Mouse (Mus musculus) right cerebral cortex, postnatal 36 days (tissue): Measurements from ENCODE around the gene Frmd6.
A peak's percentile ranks its signal among the peaks of the same experiment; 100 is the strongest.

ENCODE experiments used
- DNase-seq, 2 experiments: peaks; one replicate each; pipeline ENCODE4 v3.0.0; 2022; ENCODE audit warnings: low spot score in 2 of 2, mixed read lengths in 1 of 2

The Frmd6 gene

GRCm38 (mm10) chr12:70807975-70808374 lies 17.3 kb upstream of the Frmd6 start:
- peak in 1 of 2 experiments; percentile 45 for DNase-seq

GRCm38 (mm10) chr12:70809957-70810356 lies 15.4 kb upstream of the Frmd6 start:
- no peak for DNase-seq

GRCm38 (mm10) chr12:70811772-70812171 lies 13.5 kb upstream of the Frmd6 start:
- no peak for DNase-seq

- DNase-seq, result no peak
These were observed 13.1 kb upstream of the Frmd6 start for GRCm38 (mm10) chr12:70812176-70812575.

- DNase-seq, result no peak
These were observed 12.4 kb upstream of the Frmd6 start for GRCm38 (mm10) chr12:70812822-70813465.

DNA sequence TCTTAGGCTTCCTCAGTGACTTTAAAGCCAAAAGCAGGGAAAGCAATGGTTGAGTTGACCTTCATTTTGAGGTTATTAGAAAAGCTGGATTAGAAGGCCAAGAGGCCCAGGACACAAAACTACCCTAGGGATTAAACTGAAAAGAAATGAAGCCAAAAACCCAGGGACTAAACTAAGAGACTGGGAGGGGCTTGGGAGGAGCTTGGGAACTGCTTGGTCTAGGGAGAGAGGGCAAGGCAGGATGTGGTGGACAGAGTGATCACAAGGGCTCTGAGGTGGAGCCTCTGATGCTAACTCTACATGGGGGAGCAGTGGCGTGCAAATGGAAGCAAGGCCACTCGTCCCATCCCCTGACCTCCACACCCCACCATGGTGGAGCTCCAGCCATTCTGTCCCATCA lies 8.6 kb upstream of the Frmd6 start:
- DNase-seq, result no peak

DNA sequence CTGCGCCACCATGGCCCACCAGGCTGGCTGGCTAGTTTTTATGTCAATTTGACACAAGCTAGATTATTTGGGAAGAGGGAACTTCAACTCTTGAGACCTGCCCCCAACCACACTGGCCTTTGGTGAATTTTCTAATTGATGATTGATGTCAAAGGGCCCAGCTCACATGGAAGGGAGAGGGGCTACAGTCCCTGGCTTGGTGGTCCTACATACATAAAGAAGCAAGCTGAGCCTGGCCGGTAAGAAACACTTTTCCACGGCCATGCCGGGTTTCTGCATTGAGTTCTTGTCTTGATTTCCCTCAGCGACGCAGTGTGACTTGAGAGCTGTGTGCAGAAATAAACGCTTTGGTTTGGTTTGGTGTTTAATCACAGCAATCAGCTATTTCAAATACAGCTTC lies 1.3 kb upstream of the Frmd6 start:
- no peak for DNase-seq

- no peak for DNase-seq
These were observed 470 bp downstream of the Frmd6 start for GRCm38 (mm10) chr12:70825651-70826317.

DNA sequence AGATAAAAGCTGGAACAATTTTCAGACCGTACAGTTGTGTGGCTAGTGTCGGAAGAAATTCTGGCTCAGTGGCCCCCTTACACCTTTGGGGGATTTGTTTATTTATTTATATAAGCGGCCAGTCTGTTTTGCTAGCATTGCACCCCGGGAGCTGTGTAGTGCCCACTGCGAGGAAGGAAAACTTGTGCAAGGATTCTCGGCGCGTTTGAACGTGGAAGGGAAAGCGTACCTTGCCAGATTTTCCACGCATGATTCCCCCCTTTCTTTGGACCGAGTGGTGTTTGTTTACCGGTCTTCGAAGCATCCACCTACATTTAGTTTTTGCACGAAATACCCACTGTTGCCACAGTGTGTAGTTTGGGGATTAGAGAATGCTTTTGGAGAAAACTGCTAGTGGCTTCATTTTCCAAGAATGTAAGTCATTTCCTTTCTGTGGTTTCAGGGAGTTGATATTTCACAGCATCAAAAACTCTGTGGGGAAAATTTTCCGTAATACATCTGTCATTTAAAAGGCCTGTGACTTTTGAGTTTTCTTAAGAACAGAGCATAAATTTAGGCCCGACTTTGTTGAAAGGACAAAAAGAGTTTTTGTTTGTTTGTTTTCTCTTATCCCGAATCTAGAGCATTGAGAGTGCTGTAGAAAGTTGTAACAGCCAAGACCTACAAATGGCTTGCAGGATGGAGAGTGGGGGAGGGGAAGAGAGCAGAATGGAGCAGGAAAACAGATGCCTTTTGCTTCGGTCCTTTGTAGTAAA lies 1.2 kb downstream of the Frmd6 start:
- no peak for DNase-seq

DNA sequence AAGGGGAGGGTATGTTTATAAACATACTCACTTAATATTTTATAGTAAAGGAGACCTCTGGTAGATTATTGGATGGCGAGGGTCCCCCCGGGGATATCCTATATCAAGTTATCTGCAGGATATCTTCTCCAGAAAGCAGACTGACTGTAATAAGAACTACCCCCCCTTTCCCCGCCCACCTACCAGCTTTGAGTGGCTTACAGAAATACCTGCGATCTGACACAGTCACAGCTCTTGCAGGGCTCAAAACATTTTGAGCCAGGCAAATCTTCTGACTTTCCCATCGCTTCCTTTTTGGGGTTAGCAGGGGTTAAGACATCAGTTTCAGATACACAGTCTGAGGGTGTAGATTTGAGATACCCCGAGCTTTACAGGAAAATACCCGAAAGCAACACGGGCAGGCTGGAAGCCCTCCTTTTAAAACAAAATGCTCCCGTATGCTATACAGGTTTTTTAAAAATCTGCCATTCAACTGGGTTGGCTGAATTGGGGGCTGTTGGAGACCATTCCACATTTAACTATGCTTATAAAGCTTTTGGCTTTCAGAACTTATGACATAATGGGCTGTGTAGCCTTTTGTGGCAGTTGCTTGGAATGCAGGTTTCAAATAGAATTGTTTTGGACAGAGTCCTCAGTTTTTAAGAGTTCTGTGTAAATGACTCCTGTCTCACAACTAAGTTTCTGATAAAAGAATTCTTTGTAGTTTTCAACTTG lies 2.0 kb downstream of the Frmd6 start:
- DNase-seq, result no peak

DNA sequence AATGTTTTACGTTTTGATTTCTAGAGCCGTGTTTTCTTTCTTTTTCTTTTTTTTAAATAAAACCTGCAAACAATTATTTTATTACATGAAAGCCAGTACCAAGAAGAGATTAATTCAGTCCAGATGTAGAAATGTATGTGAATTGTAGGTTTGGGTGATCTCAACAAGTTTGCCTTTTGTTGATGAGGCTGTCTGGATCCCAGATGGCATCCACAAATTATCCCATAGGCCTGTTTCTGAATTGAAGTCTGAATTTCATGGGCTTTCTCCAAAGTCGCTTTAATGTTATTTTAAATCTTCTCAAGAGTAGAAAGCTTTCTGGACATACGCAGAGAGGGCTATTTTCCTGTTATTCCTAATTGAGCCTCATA lies 2.6 kb downstream of the Frmd6 start:
- no peak for DNase-seq

DNA sequence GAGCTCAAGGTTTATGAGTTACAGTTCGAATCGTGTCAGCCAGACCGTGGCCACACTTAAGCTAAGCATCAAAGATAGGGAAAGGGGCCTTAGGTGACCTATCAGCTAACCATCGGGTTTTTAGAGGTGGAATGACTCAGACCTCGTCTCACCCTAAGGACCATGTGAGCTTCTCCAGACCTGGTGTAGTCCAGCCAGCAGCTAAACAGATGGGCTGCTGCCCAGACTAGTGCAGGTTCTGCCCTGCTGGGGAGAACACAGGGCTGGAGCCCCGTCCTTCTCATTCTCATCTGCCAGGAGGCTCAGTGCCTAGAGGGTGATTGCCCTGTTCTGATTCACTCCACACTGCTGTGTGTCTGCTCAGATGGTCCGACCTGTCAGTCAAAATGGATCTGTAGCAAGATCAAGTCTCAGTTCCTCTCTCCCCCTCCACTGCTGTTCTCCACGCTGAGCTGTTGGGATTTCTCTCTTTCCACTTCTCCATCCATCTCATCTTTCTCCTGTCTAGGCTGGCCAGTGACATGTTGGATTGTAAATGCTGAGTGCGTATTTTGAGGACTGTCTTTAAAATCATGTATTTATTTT lies 5.8 kb downstream of the Frmd6 start:
- DNase-seq, result no peak

GRCm38 (mm10) chr12:70832216-70832998 lies 7.1 kb downstream of the Frmd6 start:
- DNase-seq, result no peak

GRCm38 (mm10) chr12:70833050-70833449 lies 7.7 kb downstream of the Frmd6 start:
- no peak for DNase-seq

- no peak for DNase-seq
These were observed 8.7 kb downstream of the Frmd6 start for GRCm38 (mm10) chr12:70834043-70834442.

DNA sequence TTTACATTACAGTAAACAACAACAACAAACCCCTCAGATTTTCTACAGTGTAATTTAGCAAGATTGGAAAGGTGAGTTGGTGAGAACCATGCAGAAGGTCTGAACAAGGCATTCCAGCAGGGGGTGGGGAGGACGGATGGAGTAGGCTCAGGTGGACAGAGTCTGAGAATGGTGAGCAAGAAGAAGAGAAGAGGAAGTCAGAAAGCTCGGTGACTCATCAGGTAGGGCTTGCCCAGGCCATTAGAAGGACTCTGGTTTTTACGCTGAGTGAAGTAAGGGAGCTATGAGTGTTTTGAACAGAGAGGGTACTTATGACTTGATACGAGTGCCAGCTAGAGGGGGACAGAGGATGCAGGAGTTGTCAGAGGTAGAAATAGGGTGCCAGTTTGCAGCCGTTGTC lies 9.7 kb downstream of the Frmd6 start:
- DNase-seq, result no peak

DNA sequence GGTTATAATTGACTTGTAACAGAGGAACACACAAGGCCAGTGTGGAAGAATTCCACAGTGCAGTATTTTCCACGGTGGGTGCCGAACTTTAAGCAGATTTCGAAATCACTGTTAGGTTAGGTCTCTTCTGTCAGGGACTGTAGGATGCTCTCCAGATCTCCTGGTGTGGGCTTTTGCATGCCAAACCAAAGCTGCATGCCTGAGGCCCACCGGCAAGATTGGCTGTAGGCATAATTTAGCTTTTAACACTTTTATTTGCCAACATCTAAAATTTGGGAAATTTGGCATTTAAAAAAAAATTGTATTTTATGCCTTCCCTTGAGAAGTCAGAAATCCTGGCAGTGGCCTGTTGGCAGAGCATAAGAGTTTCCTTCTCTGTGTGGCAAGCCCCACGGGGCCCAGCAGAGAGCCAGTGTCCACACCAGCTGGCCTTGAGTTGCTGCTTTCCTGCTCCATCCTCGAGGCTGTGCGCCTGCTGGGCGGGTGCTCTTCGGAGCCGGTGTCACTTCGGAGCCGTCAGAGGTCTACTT lies 12.5 kb downstream of the Frmd6 start:
- no peak for DNase-seq

GRCm38 (mm10) chr12:70845371-70845770 lies 20.1 kb downstream of the Frmd6 start:
- no peak for DNase-seq

- no peak for DNase-seq
These were observed 23.7 kb downstream of the Frmd6 start for GRCm38 (mm10) chr12:70849024-70849423.

DNA sequence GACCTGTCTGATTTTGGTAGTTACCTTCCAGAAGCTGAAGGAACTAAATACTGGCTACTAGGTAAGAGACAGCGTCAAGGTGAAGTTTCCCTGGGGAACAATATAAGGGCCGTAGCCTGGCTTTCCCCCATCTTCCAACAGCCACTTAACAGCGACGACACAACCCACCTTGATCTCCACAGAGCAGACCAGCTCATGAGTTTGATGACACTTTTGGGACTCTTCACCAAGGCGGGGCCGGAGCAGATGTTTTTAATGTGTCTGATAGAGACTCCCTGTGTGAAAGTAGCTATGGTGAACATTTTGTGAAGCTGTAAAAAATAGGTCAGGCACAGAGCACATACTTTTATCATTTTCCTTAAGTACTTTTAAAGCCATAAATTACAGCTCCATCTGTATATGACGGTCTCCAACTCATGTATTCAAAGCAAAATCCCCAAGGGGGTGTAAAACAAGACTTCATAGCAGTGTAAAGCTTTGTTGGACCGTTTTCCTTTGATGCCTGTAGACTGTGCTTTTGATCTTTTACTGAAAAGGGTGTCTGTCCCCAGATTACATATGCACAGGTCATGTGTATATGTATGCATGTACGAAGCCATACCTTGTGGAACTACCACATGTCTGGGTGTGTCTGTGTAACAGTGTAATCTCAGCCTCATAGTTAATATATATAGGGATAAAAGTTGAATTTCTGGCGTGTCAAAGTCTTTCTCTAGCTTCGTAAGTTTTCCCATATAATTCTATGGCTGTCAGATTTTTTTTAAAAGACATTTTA lies 24.4 kb downstream of the Frmd6 start:
- no peak for DNase-seq
